Mouse (Mus musculus) thymus, adult 18-20 months (tissue): Measurements from ENCODE around the gene Tmem50a.

ENCODE experiments used
- DNase-seq, 2 experiments: peaks; one replicate each; pipeline ENCODE4 v3.0.0; 2022; ENCODE audit warnings: mixed read lengths in 2 of 2

The Tmem50a gene

DNA sequence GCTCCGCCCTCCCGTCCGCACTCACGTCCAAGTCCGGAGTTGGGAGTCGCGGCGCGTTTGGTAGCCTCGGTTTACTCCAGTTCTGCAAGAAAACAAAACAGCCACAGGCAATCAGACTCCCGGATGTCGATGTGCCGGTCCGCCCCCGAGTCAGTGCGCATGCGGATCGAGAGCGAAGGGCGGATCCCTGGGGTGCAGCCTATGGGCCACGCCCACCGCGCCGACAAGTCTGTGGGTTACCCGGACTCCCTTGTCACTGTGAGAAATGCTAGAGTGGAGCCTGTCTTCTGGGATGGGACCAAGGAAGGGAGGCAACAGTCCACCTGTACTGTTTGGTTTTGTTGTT lies at the start of gene Tmem50a:
Tmem50a (minus strand) TSS at position 161 of the 346 bp plus-strand sequence.
- peak; percentile 93 to 94 for DNase-seq

DNA sequence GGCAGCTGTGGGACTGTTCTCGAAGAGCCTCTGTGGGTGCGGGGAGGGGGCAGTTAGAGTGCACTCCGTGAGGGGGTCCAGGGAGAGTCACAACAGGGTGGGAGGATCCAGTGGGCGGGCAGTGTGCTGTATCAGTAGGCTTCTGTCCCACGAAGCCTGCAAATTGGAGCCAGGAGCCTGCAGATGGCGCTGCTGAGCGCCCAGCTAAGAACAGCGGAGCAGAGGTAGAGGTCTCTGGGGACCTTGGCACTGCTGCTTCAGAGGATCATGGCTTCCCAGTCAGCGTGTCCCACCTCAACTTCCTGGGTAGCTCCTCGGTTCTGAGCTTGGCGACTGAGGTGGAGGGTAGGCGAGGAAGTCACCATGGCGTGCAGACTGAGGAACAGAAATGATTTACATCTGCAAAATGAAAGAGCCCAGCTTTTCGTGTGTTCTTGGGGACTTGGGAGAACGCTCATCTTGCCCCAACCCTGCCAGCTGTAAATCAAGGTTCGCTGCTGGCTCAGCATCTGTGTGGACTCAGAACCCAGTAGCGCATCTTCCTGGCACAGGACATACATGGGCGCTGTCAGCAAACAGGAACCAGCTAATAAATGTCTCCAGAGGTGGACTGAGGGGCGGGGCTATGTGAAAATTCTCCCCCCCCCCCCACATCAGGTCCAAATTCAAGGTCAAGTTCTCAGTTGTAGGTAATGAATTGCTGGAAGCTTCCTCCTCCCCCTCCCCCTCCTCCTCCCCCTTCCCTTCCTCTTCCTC lies 48.4 kb upstream of the Tmem50a start:
- DNase-seq = peak; percentile 23 to 26

DNA sequence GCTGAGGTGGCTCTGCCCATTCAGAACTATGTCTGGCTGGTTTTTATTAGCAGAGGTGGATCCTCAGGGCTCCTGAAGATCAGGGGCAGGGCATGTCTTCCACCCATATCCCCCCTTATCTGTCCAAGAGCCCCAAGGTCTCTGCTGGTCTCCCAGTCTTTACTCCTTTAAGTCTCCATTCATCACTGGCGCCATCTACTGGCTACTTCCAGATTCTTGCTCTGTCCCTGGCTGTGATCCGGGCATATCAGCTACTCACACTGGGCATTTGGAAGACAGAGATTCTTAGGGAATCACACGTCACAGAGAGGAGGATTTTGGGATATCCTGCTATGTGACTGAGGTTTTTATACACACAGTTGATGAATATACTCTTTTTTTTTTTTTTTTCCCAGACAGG lies 41.5 kb upstream of the Tmem50a start:
- DNase-seq = peak; percentile 21 to 34

DNA sequence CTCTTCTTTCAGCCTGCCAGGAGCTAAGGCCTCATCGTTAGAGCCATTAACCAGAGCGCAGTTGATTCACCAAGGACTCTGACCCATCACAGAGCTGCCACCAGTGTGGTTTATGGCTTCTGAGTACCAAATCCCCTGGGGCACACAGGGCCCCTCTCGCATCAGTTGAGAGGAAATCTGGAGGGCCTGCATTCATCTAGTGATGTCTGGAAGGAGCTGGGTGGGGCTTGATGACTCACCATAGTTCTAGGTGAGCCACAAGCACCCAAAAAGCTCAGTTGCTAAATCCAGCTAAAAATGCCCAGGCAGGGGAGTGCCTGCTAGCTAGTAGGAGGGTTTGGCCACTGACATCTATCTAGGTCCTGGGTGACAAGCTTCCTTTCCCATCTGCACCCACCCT lies 41.0 kb upstream of the Tmem50a start:
- DNase-seq = no peak

DNA sequence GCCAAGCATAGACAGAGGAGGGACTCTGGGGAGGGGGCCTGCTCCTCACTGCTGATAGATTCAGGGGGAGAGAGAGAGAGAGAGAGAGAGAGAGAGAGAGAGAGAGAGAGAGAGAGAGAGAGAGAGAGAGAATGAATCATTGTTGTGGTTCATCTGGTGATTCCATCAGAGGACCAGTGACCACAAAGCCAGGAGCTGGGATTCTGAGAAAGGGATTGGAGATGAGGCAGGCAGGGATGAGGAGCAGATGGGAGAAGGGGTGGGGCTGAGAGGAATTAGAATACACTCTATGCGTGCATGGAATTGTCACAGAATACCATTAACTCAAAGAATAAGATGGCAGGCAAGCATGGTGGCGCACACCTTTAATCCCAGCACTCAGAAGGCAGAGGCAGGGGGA lies 40.4 kb upstream of the Tmem50a start:
- DNase-seq = no peak

DNA sequence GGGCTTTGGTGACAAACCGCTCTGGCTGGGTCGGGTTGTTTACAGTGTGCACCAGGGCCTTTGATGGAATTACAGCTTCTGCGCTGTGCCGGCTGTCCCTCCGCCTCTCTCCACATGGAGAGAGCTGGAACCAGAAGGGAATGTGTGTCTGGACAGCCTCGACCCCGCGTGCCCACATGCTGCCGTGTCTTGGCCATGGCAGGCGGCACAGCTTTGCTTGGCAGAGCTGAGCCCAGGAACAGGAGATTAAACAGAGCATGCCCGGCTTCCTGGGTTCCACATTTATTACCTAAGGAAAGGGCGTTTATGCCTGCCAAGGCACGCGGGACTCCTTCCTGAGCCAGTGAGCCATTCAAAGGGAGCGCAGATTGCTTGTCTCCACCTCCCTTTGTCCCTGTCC lies 39.6 kb upstream of the Tmem50a start:
- no peak for DNase-seq

DNA sequence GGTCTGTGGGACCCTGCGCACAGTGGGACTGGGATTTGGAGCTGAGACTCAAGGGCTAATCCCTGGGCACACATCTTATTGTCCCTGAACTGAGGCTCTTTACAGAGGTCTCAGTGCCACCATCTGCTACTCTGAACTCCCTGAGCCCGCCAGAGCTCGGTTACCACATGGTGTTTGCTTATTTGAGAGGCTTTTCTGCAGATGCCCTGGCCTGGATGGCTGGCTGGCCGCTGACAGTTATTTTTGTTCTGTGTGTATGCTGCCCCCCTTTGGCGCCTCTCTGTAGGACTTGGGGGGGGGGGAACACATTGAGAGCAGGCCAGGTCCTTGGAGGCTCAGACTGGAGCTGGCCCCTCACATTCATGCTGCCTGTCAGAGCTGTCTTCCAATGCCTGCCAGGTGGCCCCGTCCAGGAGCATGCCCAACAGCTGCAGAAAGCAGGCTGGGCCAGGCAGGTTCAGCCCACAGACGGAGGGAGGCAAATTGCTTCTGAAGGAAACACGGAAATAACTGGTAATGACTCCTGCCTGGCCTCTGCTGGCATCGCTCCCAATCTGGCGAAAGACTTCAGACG lies 35.8 kb upstream of the Tmem50a start:
- no peak for DNase-seq

DNA sequence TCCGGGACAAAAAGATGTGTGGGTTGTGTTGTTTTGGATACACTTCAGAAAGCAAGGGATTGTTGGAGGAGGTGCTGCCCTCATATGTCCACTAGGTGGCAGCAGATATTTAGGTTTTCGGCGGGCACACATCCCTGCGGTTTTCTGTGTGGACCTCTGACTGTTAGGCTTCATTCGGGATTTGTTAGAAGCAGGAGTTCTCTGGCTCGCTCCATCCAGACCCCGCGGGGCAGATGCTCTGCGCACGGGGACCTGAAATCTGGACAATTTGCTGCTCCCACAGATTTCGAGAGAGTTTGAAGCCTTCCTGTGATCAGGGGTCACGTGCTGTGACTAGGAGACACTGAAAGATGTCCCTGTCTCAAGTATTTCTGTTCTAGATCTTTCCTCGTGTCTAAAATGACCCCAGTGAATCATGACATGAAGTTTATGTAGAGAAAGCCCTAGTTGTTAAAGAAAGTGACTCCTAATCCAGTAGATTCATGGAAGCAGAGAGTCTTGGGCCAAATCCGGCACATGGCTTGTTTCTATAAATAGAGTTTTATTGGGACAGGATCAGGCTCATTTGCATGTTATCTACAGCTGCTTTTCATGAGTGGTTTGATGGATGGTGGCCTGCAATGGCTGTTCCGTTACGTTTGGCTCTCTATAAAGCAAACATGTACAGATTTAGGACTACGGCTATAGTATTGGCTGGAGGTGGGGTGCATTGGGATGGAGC lies 31.4 kb upstream of the Tmem50a start:
- peak in 1 of 2 experiments; percentile 31 for DNase-seq

DNA sequence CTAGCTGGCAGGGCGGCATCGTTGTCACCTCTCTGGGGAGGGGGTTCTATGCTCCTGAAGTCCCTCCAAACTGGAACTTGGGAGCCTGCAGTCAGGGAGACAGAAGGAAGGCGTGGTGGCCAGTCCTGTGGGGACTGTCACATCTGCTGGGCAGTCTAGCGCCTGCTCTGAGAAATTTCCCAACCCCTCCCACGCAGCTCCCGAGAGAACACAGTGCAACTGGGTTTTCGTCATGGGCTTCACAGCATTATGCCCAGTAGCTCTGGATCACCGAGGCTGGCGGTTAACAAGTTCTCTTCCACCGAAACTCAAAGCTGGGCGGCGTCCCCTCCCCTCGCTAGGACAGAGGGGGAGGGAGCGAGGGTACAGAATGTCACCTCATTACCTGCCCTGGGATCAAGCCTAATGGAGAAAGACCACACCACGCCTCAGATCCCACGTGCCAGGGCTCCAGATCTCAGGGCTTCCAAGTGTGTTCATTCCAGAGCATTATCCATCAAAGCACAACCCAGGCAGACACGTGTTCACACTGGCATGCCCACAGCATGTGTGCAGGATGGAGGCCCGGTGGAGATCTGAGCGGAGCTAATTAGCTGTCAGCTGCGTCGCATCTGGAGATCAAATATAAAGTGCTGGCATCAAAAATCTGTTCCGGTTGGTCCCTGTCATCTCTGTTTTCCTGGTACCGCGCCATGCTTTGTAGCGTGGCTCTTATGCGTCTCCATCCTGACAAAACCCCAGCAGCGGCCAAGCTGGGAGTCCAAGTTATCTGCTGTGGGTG lies 29.1 kb upstream of the Tmem50a start:
- no peak for DNase-seq

DNA sequence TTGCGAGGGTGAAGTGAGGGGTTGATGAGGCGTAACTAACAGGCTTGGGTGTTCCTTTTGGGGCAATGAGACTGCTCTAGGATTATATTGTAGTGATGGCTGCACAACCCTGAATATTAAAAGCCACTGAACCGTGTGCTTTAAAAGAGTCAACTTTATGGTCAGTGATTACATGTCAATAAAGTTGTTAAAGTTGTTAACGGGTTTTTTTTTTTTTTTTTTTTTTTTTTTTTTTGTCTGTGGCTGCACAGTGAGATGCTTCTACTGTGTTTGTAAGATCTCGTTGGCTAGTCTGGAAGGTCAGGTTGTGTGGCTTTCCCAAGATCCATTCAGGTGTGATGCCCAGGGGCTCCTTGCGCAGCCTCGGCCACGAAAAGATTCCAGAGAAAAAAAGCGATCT lies 25.1 kb upstream of the Tmem50a start:
- DNase-seq = no peak

DNA sequence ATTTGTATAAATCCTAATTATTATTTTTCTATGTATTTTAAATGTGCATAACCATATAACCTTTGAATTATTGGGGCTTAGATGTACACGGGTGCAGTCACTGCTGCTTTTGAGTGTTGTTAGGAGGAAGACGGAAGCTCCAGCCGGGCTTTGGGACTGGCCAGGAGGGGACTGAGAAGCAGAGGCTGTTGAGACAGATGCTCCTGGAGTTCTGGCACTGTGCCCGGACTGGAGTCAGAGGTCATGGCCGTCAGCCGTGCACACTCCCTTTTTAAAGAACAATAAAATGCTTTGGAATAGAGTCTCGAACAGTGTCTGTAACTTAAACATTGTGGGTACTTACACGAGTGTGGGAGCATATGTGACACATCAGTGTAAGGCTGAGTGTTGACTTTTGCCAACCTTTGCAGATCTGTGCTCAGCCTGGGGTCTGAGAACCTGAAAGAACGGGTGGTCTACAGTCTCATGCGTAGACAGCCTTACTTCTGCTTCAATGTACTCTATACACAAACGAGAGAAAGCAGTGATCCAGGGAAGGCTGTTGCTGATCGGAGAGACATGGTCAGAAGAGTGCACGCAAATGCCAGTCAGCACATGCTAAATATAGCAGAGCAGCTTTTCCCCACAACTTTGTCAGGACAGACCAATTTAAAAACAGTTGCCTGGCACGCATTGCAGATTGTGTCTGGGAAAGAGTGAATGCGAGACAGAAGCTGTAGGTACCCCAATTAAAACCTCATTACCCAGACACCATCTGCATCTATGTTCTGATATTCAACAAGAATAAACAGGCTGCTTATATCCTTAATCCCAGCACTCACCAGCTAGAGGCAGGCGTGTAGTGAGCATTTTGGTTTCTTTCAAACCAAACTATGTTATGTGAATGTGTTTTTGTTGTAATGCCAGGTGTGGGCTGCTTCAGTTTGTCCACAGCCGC lies 22.7 kb upstream of the Tmem50a start:
- no peak for DNase-seq

DNA sequence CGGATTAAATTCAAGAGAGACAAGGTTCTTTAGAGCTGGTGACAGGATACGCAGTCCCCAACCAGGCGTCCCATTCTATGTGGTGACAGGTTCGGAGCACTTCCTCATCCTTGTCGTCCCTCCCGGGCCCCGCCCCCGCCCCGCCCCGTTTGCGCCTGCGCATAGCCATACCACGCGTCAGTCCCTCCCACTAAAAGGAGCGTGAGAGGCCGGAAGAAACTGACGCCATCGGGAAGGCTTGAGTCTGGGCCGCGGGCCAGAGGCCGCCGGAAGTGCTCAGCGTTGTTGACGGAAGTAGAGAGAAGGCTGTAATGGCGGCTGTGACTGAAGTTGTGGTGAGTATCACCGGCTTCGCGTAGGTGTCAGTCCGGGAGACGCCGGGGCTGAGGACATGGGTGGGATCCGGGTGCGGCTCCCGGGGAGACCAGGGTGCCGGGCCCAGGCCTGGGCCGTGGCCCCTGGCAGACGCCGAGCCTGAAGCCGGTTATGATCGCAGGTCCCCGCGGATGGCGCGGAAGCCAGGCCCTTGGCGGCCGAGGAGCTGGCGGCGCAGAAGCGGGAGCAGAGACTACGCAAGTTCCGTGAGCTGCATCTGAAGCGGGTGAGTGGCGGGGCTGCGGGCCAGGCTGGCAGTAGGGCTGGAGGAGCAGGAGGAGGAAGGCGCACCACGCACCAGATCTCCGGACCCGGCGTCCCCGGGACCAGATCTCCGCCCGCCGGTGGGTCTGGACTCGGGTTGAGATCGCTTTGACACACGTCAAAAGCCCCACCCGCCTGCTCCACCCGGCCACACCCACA lies 16.1 kb upstream of the Tmem50a start, which contains the start of gene Syf2:
Syf2 (plus strand) TSS at position 215 of the 798 bp plus-strand sequence.
- DNase-seq = peak; percentile 86 to 92

DNA sequence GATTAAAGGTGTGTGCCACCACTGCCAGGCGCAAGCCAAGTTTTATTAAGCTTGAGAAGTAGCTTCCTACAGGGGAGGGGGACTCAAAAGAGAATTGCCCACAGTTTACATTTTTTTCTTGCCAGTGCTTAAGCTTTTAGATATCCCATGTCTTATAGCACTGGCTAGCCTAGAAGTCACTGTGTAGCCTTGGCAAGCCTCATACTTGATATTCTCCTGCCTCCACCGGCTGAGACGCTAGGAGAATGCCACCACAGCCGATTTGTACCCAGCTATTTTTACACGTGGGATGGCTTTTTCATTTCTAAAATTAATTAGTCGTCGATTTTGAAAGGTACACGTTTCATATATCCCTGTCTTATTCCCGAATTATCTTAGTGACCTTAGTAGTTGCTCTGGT lies 15.4 kb upstream of the Tmem50a start:
- DNase-seq = no peak

DNA sequence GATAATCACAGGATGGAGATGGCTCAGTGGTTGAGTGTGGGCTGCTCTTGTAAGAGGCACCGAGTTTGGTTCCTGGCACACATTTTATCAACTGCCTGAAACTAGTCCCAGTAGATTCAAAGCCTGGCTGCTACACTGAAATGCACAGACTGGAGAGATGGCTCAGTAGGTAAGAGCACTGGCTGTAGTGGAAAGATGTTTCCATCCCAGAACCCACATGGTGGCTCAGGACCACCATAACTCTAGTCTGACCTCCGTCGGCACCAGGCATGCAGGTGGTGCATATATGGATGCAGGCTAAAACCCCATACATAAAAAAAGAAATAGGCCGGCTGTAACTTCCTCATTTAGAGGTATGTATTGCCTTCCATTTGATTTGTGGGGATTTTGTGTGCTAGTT lies 14.7 kb upstream of the Tmem50a start:
- no peak for DNase-seq

DNA sequence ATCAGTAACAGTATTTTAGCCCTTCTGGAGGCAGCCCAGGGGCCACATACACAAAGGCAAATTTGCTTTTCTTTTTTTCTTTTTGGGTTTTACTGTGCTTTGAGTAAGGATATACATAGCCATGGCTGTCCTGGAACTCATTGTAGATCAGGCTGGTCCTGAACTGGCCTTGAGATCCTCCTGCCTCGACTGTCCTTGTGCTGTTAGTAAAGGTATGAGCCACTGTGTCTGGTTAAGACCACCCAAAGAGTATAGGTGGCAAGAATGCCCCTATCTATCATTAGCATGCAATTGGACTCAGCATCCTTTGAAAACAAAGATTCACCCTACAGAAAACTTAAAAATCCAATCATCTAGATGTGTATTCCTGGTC lies 13.6 kb upstream of the Tmem50a start:
- DNase-seq = no peak

DNA sequence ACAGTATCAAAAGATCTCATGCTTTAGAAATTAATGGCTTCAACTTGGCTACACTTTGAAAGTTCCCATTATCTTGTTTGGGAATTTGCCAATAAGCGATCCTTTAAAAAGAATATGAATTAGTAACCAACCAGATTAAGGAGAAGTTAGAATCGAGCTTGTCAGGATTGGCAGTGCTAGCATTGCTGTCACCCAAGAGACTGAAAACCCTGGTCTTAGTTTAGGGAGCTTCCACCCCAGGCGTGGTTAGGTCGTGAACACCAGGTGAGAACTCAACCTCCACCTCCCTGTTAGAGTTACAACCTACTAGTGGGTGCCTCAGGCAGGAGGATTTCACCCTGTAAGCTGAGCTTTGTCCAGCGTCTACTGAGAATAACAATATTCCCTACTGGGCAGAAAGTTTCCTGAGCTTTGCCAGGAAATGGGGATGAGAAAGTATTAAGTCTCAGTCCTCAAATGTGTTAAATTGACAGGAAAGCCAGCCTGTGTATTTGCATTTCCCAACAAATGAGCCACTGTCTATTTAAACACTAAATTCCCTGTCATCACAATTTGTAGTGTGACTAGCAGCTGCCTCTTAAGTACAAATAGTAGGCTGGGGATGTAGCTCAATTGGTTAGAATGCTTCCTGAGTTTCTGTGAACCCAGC lies 13.1 kb upstream of the Tmem50a start:
- no peak for DNase-seq

DNA sequence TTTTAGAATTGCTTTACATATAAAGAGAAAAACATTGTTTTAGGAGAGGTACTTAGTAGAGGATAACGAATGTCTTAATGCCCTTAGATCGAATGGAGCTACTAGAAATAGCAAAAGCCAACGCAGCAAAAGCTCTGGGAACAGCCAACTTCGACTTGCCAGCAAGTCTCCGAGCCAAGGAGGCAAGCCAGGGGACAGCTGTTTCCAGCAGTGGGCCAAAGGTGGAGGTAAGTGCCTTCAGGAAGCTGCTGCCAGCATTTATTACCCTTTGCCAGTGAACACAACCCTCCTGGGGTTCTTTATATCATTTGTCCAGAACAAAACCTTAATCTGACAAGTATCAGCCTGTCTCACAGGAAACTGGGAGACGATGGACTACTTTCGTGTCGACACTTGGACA lies 10.4 kb upstream of the Tmem50a start:
- DNase-seq = no peak

DNA sequence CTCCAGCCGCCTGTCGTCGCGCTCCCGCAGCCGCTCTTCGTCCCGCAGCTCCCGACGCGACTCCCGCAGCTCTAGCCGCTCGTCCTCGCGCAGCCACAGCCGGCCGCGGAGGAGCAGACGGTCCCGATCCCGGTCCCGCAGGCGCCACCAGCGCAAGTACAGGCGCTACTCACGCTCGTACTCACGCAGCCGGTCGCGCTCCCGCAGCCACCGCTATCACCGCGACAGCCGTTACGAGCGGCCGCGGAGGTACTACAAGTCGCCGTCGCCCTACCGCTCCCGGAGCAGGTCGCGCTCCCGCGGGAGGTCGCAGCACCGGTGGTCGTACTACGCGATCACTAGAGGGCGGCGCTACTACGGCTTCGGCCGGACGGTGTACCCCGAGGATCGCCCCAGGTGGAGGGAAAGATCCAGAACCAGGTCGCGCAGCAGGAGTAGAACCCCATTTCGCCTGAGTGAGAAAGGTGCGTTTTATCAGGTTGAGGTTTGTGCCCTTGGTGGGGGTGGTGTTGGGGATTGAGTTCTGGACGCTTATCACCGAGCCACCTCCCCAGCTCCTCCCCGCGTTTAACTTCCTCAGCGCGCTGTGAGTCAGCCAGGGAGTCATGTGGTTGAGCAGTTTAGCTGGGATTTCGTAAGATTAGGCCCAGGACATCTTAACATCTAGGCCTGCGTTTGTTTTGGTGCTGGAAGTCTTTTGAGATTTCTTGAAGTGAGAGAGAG lies 9.4 kb upstream of the Tmem50a start:
- DNase-seq = peak; percentile 44 to 52

DNA sequence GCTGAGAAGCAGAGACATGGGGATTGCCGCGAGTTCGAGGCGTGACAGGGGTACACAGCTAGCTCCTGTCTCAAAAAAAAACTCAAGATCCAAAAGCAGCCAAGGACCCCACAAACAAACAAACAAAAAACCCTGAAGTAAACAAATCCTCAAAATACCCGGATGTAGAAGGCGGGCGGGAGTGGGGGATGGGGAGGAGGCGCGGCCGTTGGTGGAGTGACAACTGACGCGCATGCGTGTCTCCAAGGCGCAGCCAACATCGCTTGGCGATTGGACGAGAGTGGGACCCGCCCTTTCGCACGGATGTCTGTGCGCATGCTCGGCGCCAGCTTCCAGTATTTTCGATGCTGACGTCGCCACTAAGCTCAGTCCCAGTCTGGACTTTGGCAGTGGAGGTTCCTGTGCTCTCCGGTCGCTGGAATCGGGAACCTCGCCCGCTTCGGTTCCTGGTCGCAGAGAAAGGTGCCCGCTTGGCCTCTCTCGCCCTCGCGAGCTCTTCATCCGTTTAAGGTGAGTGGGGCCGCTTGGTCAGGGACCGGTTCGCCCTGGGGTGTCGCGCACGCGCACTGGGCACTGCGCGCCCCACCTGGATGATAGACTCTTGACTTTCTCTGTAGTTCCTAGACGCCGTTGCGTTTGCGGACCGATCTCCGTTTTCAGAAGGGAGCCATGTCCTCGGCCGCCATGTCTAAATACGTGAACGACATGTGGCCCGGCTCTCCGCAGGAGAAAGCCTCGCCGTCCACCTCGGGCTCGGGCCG lies 8.6 kb upstream of the Tmem50a start, which contains the start of gene Rsrp1:
Rsrp1 (plus strand) TSS at position 335 of the 761 bp plus-strand sequence.
- DNase-seq = peak; percentile 97
